Mouse (Mus musculus) heart, postnatal 10 days (tissue): ENCODE measurements at regions not wholly inside any gene's neighbourhood (a gene's known extent, or its start where the extent isn't known, plus 50 kb on each side); places are given as distances from the start of the nearest gene placed in this dataset.
"Not testable (repeated sequence)": the region's sequence is repeated elsewhere in the genome, so short reads cannot be mapped to it uniquely, and the experiment has no call there.

Experiments
- DNase-seq, 2 experiments: peaks; one replicate each; pipeline ENCODE4 v3.0.0; 2021
- intact Hi-C: fragments of 180-260 bp; cut with DNase I; formaldehyde crosslinking; loops from one replicate; pipeline ENCODE4 v1.15.1; 2025

DNA sequence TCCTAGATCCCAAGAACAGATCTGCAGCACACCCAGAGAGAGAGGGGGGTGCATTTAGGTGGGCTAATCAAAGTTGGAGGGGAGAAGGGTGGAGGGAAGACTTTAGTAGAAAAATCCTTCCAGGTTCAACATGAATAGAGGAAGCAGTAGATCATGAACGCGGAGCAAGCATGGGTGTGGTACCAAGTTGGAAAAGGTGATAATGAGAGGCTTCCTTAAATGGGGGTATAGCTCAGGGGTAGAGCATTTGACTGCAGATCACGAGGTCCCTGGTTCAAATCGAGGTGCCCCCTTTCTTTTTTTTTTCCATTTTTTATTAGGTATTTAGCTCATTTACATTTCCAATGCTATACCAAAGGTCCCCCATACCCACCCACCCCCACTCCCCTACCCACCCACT is 54.0 kb upstream of the Krba1 start:
- DNase-seq, intact Hi-C loops: not testable (repeated sequence)

DNA sequence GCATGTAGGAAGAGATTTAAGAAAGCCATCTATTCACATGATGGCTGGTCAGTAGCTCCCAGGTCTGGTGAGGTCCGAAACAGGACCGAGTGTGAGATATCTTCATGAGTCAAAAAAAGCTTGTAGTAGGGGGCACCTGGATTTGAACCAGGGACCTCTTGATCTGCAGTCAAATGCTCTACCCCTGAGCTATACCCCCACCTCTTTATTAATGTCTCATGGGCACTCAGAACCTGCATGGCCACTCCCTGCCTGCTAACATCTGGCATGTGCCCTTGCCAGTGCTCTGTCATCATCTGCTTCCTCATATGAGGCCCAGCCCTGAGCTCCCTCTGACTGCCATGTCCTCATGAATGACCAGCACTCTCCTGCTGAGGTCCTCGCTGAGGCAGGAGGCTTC is 58.4 kb upstream of the Krba1 start:
- intact Hi-C loops, DNase-seq: not testable (repeated sequence)

DNA sequence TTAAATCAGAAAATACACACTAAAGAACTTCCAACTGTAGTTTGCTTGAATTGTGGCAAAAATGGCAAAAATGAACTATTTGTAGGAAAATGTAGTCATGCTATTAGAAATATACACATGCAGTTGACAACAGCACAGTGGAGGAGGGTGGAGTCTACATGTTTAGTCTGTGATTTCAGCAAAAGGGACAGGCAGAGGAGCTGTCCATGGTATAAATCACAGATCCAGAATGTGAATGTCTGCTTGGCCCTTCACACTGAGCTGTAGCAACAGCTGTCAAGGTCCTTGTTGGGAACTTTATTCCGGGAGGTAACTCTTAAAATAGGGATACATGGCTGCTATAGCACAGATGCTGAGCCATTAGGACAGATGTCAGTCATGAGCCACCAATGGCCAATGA is 107.4 kb upstream of the Krba1 start:
- DNase-seq = peak; percentile 7 to 9
- intact Hi-C loops = no loop called here

DNA sequence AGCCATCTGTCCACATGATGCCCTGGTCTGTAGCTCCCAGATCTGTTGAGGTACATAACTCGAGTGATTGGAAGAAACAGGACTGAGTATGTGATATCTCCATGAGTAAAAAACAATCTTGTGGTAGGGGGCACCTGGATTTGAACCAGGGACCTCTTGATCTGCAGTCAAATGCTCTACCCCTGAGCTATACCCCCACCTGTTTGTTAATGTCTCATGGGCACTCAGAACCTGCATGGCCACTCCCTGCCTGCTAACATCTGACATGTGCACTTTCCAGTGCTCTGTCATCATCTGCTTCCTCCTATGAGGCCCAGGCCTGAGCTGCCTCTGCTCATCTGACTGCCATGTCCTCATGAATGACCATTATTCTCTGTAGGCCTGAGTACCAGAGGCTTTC is 115.7 kb upstream of the Krba1 start:
- intact Hi-C loops, DNase-seq: not testable (repeated sequence)

DNA sequence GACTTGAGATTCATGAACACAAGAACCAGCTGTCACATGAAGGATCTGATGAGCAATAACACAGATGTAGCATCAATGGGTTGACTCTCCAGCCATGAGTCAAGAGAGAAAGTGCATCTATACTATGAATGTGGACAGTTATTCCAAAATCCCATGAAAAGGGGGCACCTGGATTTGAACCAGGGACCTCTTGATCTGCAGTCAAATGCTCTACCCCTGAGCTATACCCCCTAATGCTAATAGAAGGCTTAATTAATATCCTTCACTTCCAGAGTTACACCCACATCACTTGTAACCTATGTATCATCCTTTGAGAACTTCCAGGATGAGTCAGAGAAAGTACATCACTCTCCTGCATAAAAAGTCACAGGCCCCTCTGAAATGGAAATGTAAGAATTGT is 133.8 kb upstream of the Krba1 start:
- intact Hi-C loops = loop anchor here (5.0 kb wide), 1 partner anchor 39 kb away; no protein-coding TSS in a partner anchor
- not testable (repeated sequence) for DNase-seq

DNA sequence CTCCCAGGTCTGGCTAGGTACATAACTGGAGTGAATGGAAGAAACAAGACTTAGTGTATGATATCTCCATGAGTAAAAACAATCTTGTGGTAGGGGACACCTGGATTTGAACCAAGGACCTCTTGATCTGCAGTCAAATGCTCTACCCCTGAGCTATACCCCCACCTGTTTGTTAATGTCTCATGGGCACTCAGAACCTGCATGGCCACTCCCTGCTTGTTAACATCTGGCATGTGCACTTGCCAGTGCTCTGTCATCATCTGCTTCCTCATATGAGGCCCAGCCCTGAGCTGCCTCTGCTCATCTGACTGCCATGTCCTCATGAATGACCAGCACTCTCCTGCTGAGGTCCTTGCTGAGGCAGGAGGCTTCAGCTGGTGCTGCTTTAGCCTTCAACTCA is 142.4 kb upstream of the Krba1 start:
- DNase-seq, intact Hi-C loops: not testable (repeated sequence)

DNA sequence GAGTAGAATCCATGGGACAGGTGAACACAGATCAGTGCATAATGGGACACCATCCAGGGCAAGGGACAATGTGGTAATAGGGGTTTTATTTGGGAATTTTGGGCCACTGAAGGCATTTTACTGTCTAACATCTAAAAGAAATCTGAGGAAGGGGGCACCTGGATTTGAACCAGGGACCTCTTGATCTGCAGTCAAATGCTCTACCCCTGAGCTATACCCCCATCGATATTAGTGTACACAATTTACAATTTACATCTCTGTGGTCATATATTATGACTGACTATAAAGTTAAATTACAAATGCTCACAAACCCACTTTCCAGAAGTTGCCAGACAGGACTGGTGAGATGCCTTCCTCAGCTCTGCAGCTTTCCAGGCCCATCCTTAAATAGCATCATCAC is 143.4 kb upstream of the Krba1 start:
- intact Hi-C loops = no loop called here
- DNase-seq = no peak

DNA sequence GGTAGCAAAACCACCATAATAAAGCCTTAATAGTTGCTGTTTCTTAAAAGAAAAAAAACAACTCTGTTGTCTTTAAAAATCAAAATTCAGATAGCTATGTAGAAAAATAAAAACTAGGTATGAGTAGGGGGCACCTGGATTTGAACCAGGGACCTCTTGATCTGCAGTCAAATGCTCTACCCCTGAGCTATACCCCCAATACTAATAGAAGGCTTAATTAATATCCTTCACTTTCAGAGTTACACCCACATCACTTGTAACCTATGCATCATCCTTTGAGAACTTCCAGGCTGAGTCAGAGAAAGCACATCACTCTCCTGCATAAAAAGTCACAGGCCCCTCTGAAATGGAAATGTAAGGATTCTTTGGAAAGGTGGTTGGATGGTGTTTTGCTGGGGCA is 151.2 kb upstream of the Krba1 start:
- intact Hi-C loops = loop anchor here (2.0 kb wide), 1 partner anchor 17 kb away; no protein-coding TSS in a partner anchor
- DNase-seq = not testable (repeated sequence)

DNA sequence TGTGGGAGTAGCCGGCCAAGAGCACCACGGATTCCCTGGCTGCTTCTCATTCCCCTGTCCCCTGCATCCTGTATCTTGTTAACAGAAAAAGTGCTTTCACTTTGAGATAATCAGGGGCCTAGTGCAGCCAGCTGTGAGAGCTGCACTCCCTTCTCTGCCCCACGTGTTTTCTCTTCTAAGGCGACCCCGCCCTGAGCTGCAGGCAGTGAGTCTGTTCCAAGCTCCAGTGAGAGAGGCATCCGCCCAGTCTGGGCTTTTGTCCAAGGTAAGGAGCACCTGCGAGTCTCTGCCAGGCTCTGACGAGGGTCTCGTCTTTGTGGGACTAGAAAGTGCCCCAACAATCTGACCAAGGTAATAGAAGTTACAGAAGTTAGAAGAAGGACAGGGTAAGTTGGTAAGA is 141.0 kb upstream of the Zfp746 start:
- DNase-seq = peak; percentile 54 to 61
- intact Hi-C loops = loop anchor here (2.0 kb wide), 1 partner anchor 17 kb away; no protein-coding TSS in a partner anchor

DNA sequence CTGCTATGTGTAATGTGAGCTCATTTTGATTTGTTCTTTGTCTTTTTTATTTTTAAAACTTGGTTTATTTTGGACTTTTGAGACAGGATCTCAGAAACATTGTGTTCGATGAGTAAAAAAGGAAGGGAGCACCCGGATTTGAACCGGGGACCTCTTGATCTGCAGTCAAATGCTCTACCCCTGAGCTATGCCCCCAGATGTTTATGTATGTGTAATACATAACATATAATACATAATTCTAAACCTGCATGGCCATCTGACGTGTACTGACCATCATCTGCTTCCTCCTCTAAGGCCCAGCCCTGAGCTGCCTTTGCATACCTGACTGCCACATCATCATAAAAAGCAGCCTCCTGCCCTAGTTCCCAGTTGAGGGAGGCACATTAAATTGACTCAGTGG is 137.8 kb upstream of the Zfp746 start:
- intact Hi-C loops = loop anchor here (5.0 kb wide), 1 partner anchor 38 kb away; no protein-coding TSS in a partner anchor
- DNase-seq = no peak

DNA sequence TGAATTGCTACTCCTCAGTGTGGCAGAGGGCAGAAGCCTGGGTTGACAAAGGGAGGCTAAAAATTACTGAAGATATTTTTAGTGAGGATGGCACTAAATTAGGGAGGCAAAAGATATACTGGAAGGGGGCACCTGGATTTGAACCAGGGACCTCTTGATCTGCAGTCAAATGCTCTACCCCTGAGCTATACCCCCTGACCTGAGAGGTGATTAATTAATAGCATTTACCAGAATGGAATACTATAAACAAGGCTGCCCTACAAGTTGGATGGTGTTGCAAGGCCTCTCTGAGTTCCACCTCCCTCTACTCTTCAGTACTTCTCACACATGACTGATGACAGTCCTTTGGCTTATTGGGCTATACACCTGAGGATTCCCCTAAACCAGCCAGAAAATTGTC is 136.6 kb upstream of the Zfp746 start:
- intact Hi-C loops = loop anchor here (5.0 kb wide), 1 partner anchor 39 kb away; no protein-coding TSS in a partner anchor
- no peak for DNase-seq

DNA sequence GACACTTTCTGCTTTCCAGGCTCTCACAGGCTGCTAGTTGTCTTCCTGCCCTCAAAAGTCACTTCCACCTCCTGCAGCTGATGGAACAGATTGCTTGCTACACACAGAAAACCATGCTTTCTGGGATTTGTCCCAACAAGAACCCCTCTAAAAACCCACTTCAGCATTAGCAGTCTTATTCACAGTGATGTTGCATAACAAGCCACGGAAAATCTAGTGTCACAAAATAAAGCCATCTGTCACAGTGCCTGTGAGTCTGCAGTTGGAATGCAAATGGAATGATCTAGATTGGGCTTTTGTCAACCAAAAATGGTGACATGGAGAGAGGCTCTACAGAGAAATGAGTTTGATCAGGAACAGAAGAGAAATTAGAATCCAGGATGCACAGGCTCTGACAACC is 135.4 kb upstream of the Zfp746 start:
- not testable (repeated sequence) for DNase-seq
- intact Hi-C loops = loop anchor here (5.0 kb wide), 1 partner anchor 40 kb away; no protein-coding TSS in a partner anchor

DNA sequence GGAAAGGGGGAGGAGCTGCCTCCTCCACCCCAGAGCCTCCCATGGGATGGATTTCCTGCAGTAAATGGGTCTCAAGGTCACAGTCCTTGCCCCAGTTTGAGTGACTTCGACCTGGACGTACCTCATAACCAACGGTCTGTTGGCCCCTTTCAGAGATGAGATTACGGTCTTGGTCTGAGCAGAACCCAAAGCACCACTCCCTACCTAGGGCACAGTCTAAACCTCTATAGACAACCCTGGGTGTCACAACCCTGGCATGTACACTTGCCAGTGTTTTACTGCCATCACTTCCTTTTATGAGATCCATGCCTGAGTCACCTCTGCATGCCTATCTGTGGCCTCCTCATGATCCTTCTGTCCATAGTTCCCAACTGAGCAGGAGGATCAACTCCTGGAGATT is 128.8 kb upstream of the Zfp746 start:
- intact Hi-C loops = no loop called here
- no peak for DNase-seq

DNA sequence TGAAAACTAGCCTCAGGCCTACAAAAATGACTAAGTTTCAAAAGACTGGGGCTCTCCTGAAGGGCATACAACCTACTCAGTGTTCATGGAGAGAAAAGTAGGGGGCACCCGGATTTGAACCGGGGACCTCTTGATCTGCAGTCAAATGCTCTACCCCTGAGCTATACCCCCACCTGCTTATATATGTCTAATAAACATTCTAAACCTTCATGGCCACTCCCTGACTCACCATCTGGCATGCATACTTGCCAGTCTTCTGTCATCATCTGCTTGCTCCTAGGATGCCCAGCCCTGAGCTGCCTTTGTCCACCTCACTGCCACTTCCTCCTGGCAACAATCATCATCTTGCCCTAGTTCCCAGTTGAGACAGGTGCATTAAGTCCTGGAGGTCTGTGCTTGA is 123.3 kb upstream of the Zfp746 start:
- no peak for DNase-seq
- intact Hi-C loops = no loop called here

DNA sequence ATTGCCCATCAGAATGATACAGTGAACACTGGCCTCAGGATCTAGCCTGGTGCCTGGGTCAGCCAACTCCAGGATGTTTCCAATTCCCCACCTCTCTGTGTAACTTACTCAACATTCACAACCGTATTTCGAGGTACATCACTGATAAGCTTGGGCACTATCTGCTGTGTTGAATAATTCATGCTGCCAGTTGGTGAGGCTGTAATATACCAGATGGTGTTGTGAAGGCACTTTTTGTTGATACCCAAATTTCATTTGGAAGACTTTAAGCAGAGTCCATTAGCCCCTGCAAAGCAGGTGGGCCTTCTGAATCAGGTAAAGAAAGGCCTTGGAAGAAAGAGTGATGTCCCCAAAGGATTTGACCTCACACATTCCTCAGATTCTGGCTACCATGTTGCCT is 122.7 kb upstream of the Zfp746 start:
- DNase-seq = no peak
- intact Hi-C loops = no loop called here

DNA sequence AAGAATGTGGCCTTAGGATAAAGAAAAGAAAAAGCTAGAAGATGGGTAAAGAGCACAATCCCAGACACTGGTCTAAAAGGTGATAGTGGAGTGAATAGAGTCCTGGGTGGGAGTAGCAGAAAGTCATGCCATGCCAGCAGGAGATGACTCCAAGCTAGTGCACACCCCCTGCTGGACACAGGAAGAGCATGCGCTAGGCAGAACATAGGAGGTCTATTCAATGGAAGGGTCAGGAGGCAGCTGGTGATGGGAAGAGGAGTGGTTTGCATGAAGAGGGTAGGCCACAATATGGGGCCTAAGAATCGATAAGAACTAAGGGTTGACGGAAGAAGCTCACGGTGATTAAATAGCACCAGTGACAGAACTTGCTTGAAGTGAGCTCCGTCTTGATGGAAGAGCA is 119.3 kb upstream of the Zfp746 start:
- intact Hi-C loops = no loop called here

DNA sequence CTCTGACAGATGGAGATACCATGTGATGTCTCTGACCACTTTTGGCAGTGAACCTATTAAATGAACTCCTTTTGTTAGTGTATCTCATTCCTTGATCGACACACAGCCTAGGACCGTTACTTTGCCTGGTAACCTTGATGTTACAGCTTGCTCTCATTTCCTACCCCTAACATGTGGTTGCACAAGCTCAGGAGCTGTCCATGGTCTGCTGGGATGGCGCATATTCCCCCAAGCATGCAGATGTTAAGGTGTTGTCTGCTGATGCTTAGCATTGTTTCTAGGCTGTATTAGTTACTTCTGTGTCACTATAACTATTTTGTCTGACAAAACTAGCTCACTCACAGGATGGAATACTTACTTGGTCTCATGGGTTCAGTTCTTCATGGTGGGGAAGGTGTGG is 113.6 kb upstream of the Zfp746 start:
- intact Hi-C loops = no loop called here
- peak in 1 of 2 experiments; percentile 26 for DNase-seq

More for the DNA sequence above, 119.3 kb upstream of the Zfp746 start:
- DNase-seq = no peak

DNA sequence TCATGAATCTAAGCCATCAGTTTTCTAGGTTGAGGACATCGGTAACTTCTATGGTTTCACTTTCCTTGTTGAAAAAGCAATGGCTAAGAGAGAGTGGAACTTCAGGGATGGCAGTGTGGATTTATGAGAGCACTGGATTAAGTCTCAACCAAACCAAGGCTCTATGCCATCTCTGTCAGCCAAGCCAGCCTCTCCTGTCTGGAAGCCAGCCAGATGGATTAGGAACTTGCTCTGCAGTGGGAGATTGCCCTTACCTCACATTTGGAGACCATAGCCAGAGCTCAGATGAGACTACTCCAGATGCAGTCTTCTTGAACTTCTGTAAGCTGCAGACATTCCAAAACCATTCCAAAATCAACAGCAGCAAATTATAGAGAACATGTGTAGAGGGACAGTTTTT is 112.4 kb upstream of the Zfp746 start:
- intact Hi-C loops = no loop called here
- DNase-seq = no peak

DNA sequence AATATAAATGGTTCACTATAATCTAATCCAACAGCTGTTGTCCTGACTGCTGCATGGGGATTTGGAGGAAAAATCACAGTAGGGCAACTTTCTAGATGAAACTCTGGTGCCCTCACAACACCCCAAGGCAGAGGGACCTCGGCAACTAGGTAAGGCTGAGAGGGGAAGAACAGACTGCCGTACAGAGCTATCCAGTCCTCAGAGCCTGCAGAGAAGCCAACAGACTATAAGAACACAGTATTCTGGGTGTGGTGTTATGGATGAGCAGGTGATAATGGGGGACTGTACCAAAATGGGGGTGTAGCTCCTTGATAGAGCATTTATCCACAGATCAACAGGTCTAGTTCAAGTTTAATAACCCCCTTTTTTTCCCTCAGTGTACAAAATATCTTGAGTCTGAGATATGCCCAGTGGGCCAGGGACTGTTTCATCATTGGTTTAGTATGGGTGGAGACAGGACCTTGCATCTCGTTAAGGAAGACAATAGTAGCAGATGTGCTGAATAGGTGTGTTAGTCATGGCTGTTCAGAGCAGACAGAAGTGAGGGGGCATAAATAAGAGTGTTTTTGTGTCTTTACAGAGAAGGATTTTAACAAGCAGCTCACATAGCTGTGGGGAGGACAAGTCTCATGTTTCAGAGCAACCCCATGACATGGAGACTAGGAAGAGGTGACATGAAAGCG is 111.4 kb upstream of the Zfp746 start:
- DNase-seq = no peak
- intact Hi-C loops = no loop called here

DNA sequence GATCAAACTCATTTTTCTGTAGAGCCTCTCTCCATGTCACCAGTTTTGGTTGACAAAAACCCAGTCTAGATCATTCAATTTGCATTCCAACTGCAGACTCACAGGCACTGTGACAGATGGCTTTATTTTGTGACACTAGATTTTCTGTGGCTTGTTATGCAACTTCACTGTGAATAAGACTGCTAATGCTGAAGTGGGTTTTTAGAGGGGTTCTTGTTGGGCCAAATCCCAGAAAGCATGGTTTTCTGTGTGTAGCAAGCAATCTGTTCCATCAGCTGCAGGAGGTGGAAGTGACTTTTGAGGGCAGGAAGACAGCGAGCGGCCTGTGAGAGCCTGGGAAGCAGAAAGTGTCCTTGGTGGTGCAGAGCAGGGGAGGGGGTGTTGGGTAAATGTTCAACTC is 102.0 kb upstream of the Zfp746 start:
- intact Hi-C loops = not testable (repeated sequence)

DNA sequence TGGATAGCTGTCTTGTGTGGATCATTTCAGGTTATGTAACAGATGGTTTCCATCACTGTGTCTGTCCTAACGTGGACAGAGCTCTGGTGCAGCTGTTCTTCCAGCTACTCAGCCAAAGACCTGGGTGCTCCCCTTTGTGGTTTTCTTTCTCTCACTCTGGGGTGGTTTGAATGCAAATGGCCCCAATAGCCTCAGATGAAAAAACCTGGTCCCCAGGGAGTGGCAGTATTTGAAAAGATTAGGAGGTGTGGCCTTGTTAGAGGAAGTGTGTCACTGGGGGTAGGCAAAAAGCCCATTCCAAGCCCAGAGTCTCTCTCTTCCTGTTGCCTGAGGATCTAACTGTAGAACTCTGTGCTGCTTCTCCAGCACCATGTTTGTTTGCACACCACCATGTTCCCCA is 98.9 kb upstream of the Zfp746 start:
- intact Hi-C loops = no loop called here
- no peak for DNase-seq

More for the DNA sequence above, 102.0 kb upstream of the Zfp746 start:
- not testable (repeated sequence) for DNase-seq

DNA sequence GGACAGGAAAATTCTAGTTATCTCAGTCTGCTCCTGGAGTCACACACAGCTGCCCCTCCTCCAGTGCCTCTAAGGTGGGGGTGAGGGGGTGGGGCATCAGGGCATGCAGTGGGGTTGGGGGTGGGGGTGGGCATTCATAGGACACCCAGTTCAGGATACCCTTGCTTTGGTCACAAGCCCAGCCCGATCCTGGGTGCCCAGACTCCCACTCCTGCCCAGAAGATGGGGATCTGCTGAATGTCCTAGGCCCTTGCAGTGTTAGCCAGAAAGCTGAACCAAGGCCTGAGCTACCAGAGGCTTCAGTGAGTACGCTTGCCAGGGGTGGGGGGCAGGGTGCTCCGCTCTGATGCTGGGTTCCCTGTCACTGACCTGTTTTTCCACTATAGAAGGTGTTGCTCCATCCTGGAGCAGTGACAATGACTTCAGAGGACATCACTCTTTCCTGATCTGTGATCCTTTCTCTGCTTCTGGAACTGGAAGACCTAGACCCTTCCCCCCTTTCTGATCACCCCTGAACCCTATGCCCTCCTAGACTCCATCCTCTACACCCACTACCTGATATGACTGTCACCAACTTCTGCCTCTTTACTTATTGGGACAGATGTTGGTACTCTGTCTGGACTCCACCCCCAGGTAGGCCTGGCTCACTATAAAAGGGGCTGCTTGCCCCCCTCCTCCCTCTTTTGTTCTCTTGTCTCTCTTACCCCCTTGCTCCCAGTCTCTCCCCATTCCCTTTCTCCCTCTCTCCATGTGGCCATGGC is 92.1 kb upstream of the Zfp746 start:
- DNase-seq = peak in 1 of 2 experiments; percentile 4
- intact Hi-C loops = loop anchor here (1.0 to 5.0 kb wide), 4 partner anchors 219 to 594 kb away; partner anchors contain the start of genes Atp6v0e2, Gimap3 and Krba1
